Mouse (Mus musculus) activated CD4-positive, CD25-positive, alpha-beta regulatory T cell, adult 4 months (primary cell): Measurements from ENCODE around the gene Gpat2. TPM values are rescaled to one million over a fixed set of nuclear protein-coding genes. Genes with fewer than 3 reads are reported as not detected.

Experiments used
- ATAC-seq: one replicate; pipeline ENCODE4 v1.8.0; 2017
- polyA plus RNA-seq, 2 experiments: library from polyadenylated mRNA; unstranded; fragments of 100-300 nt; shearing (Covaris generic); gene quantifications; one replicate each; pipeline ENCODE4 v1.2.1; 2017

Gene Gpat2
- polyA plus RNA-seq, result under 1 TPM in 1 of 2 experiments, not detected in 1; 0.33 TPM

DNA sequence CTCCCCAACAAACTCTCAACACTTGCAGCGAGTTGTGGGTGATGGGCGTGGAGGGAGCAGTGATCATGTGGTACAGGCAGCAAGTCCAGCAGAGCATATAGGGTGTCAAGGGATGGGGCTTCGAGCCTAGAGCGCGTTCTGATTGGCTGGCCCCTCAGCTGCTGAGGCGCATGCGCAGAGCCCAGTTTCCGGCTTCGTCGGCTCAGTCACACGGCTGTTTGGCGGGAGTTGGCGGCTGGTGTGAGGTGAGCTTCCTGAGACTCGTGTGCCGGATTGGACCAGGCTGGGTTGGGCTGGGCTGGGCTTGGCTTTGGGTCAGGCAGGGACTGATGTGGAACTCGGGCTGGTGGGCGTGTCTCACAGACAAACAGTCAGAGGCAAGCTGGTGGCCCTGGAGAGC lies at the start of gene Gpat2:
Gene Gpat2 (plus strand): TSS at position 223 of the 400 bp plus-strand sequence.
- ATAC-seq, result no peak

DNA sequence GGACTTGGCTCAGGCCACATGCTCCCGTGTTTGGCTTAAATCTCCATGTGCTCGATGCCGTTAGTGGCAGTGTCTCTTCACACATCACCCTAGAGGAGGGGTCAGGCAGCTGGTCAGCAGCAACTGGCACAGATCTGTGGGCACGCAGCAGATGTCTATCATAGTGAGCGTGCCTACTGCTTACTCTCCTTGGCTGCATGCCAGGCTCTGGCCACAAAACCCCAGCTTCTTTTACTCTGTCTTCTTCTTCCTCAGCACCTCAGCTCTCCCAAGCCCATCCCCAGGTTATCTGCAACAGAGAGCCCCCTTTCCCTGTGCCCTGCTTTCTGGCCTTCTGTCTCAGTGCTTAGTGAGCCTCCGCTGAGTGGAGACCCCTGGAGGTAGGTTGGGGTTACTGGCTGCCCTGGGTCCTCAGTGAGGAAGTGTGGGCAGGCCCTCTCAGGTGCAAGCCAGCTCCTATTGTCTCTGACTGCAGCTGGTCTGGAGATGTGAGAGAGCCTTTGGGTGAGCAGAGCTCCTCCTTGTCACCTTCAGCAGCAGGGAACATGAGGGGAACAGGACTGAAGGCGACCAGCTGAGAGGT lies 49.1 kb upstream of the Gpat2 start:
- no peak for ATAC-seq

DNA sequence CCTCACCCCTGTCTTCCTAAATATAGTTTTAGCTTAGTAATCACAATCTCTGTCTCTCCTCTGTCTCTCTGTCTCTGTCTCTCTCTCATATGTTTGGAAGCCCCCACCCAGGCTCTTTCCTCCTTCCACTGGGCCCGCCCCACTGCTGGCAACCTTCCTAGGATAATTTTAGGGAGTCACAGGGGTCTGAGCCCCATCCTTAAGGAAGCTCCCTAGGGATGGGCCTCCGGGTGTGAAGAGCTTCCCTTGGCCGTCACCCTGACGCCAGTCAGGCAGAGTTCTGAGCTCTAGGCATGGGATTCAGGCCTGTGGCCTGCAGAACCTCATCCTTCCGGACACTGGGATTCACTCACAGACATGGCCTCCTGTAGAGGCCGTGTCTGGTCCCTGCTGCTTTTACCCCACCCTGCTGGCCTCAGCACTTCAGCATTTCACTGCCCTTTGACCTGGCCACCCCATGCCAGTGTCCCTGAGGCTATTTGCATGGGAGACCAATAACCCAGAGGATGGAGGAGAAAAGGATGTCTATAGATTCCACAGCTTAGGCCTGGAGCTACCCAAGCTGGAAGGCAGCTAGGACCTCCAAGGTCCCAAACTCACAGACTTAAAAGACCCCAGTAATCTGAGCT lies 48.5 kb upstream of the Gpat2 start:
- no peak for ATAC-seq

DNA sequence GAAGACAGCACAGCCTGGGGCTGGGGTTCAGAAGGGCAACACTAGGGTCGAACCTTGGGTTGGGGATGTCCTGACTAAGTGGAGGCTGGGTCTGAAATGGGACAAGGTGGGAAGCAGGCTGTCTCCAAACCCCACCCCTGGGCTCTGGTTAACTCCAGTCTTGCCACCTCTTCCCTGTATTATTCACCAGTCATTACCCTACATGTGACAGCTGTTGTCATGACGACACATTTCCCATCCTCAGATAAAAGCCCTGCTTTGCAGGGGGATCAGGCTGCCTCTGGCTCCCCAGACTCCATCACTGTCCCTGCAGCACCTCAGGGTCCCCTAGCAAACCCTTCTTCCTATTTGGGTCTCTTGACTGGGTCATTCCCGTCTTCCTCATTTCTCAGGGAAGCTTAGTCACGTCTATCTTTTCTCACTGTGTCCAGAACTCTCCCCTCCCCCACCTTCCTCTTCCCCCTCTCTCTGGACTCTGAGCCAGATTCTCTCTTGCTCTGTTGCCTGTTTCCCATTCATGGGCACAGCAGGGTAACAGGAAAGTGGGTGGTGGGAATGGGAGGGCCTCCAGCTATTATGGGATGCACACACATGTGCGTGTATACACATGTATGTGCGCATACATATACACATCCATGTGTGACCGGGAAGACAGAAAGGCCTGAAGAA lies 46.9 kb upstream of the Gpat2 start:
- no peak for ATAC-seq

- no peak for ATAC-seq
Observed at GRCm38 (mm10) chr2:127378611-127378990, 46.4 kb upstream of the Gpat2 start.

- ATAC-seq, result no peak
Observed at GRCm38 (mm10) chr2:127379250-127379649, 45.7 kb upstream of the Gpat2 start.

GRCm38 (mm10) chr2:127383881-127384280 lies 41.1 kb upstream of the Gpat2 start:
- ATAC-seq, result no peak

DNA sequence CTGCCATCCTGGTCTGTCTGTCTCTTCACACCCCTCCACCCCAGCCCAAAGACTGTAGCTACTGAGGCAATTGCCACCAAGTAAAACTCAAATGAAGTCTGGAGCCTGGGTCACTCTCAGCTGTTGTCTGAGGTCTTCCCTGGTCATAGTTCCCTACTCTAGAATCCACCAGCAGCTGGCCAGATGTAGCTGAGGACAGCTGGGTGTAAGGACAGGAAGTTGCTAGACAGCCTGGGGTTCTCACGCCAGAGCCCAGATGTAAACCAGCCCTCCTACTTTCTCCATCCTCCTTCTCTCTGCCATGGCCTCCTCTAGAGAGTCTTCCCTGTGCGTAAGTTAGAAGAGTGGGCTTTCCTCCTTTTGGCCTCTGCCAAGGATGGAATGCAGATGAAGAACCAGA lies 37.5 kb upstream of the Gpat2 start:
- no peak for ATAC-seq

DNA sequence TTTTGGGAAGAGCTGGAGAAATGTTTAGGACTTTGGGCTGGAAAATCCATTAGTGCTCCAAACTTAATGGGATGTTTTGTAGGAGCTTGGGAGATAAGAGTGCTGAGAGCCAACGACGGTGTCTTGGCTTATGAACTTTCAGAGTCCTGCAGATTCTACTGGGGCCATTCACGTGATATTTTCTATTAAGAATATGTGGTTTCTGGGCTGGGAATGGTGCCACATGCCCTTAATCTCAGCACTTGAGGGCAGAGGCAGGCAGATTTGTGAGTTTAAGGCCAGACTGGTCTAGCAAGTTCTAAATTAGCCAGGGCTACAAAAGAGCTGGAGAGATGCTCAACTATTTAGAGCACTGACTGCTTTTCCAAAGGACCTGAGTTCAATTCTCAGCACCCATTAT lies 34.6 kb upstream of the Gpat2 start:
- no peak for ATAC-seq

- ATAC-seq, result no peak
Observed at GRCm38 (mm10) chr2:127390846-127391245, 34.2 kb upstream of the Gpat2 start.

GRCm38 (mm10) chr2:127391323-127391722 lies 33.7 kb upstream of the Gpat2 start:
- no peak for ATAC-seq

- ATAC-seq, result no peak
Observed at GRCm38 (mm10) chr2:127394606-127395161, 30.3 kb upstream of the Gpat2 start.

- ATAC-seq, result no peak
Observed at GRCm38 (mm10) chr2:127398738-127399137, 26.3 kb upstream of the Gpat2 start.

GRCm38 (mm10) chr2:127411126-127411525 lies 13.9 kb upstream of the Gpat2 start:
- ATAC-seq, result no peak

DNA sequence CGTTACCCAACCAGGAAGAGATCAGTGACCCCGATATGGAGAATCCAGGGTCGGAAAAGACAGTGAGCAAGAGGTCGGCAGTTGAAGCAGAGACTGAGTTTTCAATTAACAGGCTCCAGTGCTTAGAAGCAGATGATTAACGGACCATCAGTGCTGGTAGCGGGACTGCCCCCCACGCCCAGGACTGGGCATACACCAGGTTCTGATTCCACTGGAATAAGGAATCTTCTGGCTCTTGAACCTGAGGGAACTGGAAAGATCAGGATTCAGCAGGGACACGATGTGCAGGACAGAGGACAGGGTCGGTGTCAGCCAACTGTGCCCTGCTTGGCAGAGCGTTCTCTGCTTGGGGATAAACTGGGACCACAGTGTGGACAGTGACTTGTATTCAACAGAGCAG lies 9.2 kb upstream of the Gpat2 start:
- no peak for ATAC-seq

GRCm38 (mm10) chr2:127416706-127417105 lies 8.3 kb upstream of the Gpat2 start:
- ATAC-seq, result no peak

- no peak for ATAC-seq
Observed at GRCm38 (mm10) chr2:127418266-127418970, 6.6 kb upstream of the Gpat2 start.

DNA sequence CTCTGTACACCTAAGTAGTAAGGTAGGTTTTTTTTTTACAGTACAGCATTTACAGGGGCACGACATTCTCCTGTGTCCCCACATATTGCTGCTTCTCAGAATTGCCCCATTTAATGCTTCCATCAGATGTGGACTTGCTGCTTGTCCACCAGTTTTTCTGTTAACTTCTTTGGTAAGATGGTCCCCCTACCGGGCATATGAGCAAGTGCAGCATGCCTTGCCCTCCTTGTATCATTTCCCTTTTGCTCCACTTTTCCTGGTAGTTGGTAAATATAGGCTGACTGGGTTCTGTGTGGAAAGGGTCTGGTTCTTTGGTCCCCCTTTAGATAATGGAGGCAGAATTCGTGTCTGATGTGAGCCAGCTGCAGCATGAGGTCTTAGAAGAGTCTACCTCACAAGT lies 5.2 kb downstream of the Gpat2 start:
- no peak for ATAC-seq

DNA sequence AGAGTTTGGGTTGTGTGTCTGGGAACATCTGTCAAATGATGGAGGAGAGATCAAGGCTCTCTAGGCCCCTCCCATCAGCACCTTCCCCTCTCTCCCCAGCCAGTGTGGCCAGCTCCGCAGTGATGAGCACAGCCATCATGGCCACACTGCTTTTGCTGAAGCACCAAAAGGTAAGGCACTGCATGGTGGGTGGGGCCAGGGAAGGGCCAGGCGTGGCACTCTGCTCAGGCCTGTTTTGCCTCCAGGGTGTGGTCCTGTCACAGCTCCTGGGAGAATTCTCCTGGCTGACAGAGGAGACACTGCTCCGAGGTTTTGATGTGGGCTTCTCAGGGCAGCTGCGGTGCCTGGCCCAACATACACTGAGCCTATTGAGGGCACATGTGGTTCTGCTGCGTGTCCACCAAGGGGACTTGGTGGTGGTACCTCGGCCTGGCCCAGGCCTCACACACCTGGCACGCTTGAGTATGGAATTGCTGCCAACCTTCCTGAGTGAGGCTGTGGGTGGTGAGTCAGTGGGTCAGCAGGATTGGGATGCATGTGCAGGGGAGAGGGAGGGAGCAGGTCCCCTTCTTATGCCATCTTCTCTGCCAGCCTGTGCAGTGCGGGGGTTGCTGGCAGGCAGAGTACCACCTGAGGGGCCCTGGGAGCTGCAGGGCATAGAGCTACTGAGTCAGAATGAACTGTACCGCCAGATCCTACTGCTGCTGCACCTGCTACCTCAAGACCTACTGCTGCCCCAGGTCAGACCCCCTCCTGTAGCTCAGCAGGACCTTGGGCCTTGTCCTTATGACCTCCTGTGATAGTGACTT lies 8.7 kb downstream of the Gpat2 start:
- ATAC-seq, result no peak

DNA sequence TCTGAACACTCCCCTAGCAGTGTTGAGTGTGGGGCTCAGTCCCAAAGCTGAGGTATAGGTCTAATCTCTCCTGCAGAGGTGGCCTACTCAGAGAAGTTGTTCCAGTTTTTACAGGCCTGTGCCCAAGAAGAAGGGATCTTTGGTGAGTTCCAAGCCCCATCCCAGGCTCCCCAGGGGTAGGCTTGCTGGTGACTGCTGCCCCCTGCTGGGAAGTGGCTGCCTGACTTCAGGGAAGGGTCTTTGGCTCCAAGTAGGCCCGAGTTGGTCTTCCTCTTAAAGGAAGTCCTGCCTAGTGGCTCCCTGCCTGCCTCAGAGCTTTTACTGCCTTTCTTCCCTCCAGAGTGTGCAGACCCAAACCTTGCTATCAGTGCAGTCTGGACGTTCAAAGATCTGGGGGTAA lies 10.1 kb downstream of the Gpat2 start:
- ATAC-seq, result no peak

GRCm38 (mm10) chr2:127435554-127435953 lies 10.6 kb downstream of the Gpat2 start:
- ATAC-seq, result no peak

- ATAC-seq, result no peak
Observed at GRCm38 (mm10) chr2:127437697-127438096, 12.7 kb downstream of the Gpat2 start.
